Mouse (Mus musculus) forebrain, embryonic 15.5 days (tissue): ENCODE measurements at regions not wholly inside any gene's neighbourhood (a gene's known extent, or its start where the extent isn't known, plus 50 kb on each side); places are given as distances from the start of the nearest gene placed in this dataset.

Source experiments
- ATAC-seq: fragments of 200-750 bp; cut with Nextera tagmentation; replicated peaks from 2 replicates; pipeline ENCODE4 v1.8.0; 2017; ENCODE audit warnings: mild to moderate bottlenecking, moderate TSS enrichment, moderate library complexity
- H3K27ac ChIP-seq: fragments of 300-500 bp; sonication (generic); replicated peaks from 2 replicates; pipeline ENCODE4 v1.5.1; 2015; ENCODE audit warnings: mild to moderate bottlenecking, inconsistent platforms
- H3K27me3 ChIP-seq: fragments of 300-500 bp; sonication (generic); 2 replicates; pipeline ENCODE4 v1.6.1; 2015; ENCODE audit warnings: inconsistent platforms
- H3K36me3 ChIP-seq: fragments of 300-500 bp; sonication (generic); 2 replicates; pipeline ENCODE4 v1.6.1; 2015; ENCODE audit warnings: mild to moderate bottlenecking, inconsistent platforms
- H3K4me1 ChIP-seq: fragments of 300-500 bp; sonication (generic); 2 replicates; pipeline ENCODE4 v1.6.1; 2015; ENCODE audit warnings: inconsistent platforms
- H3K4me2 ChIP-seq: fragments of 300-500 bp; sonication (generic); replicated peaks from 2 replicates; pipeline ENCODE4 v1.6.1; 2015; ENCODE audit warnings: mild to moderate bottlenecking, inconsistent platforms
- H3K4me3 ChIP-seq: fragments of 300-500 bp; sonication (generic); 2 replicates; pipeline ENCODE4 v1.5.1; 2015; ENCODE audit warnings: mild to moderate bottlenecking, inconsistent platforms
- H3K9ac ChIP-seq: fragments of 300-500 bp; sonication (generic); replicated peaks from 2 replicates; pipeline ENCODE4 v1.6.1; 2015; ENCODE audit warnings: mild to moderate bottlenecking, inconsistent platforms
- H3K9me3 ChIP-seq: fragments of 300-500 bp; sonication (generic); 2 replicates; pipeline ENCODE4 v1.6.1; 2016; ENCODE audit warnings: inconsistent platforms
- WGBS: fragments of 180-500 bp; shearing (Covaris S2); methylation state at CpG from one replicate; pipeline ENCODE4 v1.1.7; 2015; ENCODE audit warnings: mixed read lengths; 5-methylcytosine and 5-hydroxymethylcytosine counted together

- Histone ChIP-seq H3K4me3 (no peak overlapping the region), H3K27me3 (no peaks in the 10 kb centered on the region), H3K4me1 (peaks cover 33% of the 10 kb centered on the region), H3K9me3 (no peaks in the 10 kb centered on the region), H3K4me2 (no peak overlapping the region), H3K9ac (no peak overlapping the region; the same call in 1 of the 2 replicates), H3K27ac (peak overlapping the region; percentile 2), H3K36me3 (no peaks in the 10 kb centered on the region)
- ATAC-seq, result 0 out of 2 replicates have a peak, but pooled peaks have one; percentile 33
- WGBS, result 10% methylated on average over 9 of the region's 9 CpGs
These were observed 648.2 kb upstream of the 3110018I06Rik start for GRCm38 (mm10) chr12:106840150-106840651.

GRCm38 (mm10) chr12:106841996-106842395 is 646.4 kb upstream of the 3110018I06Rik start:
- H3K4me1 ChIP-seq, result peaks cover 33% of the 10 kb centered on the region
- H3K9ac ChIP-seq, result no peak overlapping the region
- peak overlapping the region; percentile 75 for H3K27ac ChIP-seq
- H3K9me3 ChIP-seq, result no peaks in the 10 kb centered on the region
- peak; percentile 51 for ATAC-seq
- no peak overlapping the region for H3K4me3 ChIP-seq
- H3K27me3 ChIP-seq, result no peaks in the 10 kb centered on the region
- no peaks in the 10 kb centered on the region for H3K36me3 ChIP-seq
- WGBS, result 41% methylated on average over 8 of the region's 8 CpGs
- no peak overlapping the region for H3K4me2 ChIP-seq

- Histone ChIP-seq H3K27me3 (no peaks in the 10 kb centered on the region), H3K27ac (peak overlapping the region; percentile 75), H3K9ac (no peak overlapping the region), H3K4me3 (no peak overlapping the region), H3K36me3 (no peaks in the 10 kb centered on the region), H3K4me2 (no peak overlapping the region), H3K4me1 (peaks cover 33% of the 10 kb centered on the region), H3K9me3 (no peaks in the 10 kb centered on the region)
- 40% methylated on average over 8 of the region's 8 CpGs for WGBS
- ATAC-seq, result peak; percentile 42; the same call in 1 of the 2 replicates
These were observed 646.0 kb upstream of the 3110018I06Rik start for GRCm38 (mm10) chr12:106842396-106842795.

GRCm38 (mm10) chr12:106851666-106852065 is 636.8 kb upstream of the 3110018I06Rik start:
- WGBS, result 82% methylated on average over 4 of the region's 4 CpGs
- no peaks in the 10 kb centered on the region for H3K36me3 ChIP-seq
- no peak for ATAC-seq
- peaks cover 5% of the 10 kb centered on the region for H3K4me1 ChIP-seq
- H3K27me3 ChIP-seq, result no peaks in the 10 kb centered on the region
- no peak overlapping the region for H3K4me2 ChIP-seq
- H3K9me3 ChIP-seq, result no peaks in the 10 kb centered on the region
- no peak overlapping the region for H3K4me3 ChIP-seq
- no peak overlapping the region for H3K9ac ChIP-seq
- no peak overlapping the region for H3K27ac ChIP-seq

GRCm38 (mm10) chr12:106852736-106853135 is 635.7 kb upstream of the 3110018I06Rik start:
- 55% methylated on average over 8 of the region's 8 CpGs for WGBS
- H3K4me3 ChIP-seq, result no peak overlapping the region
- no peak for ATAC-seq
- H3K4me1 ChIP-seq, result peaks cover 5% of the 10 kb centered on the region
- no peak overlapping the region for H3K9ac ChIP-seq
- H3K36me3 ChIP-seq, result no peaks in the 10 kb centered on the region
- no peak overlapping the region for H3K27ac ChIP-seq
- no peaks in the 10 kb centered on the region for H3K27me3 ChIP-seq
- H3K9me3 ChIP-seq, result no peaks in the 10 kb centered on the region
- no peak overlapping the region for H3K4me2 ChIP-seq

GRCm38 (mm10) chr12:106853711-106854240 is 634.7 kb upstream of the 3110018I06Rik start:
- no peaks in the 10 kb centered on the region for H3K9me3 ChIP-seq
- no peak overlapping the region for H3K9ac ChIP-seq
- H3K27me3 ChIP-seq, result no peaks in the 10 kb centered on the region
- 58% methylated on average over 11 of the region's 11 CpGs for WGBS
- peaks cover 5% of the 10 kb centered on the region for H3K4me1 ChIP-seq
- H3K4me3 ChIP-seq, result no peak overlapping the region
- no peaks in the 10 kb centered on the region for H3K36me3 ChIP-seq
- no peak overlapping the region for H3K27ac ChIP-seq
- no peak overlapping the region for H3K4me2 ChIP-seq
- no peak for ATAC-seq

GRCm38 (mm10) chr12:106855520-106855919 is 632.9 kb upstream of the 3110018I06Rik start:
- no peak for ATAC-seq
- H3K36me3 ChIP-seq, result no peaks in the 10 kb centered on the region
- no peak overlapping the region for H3K9ac ChIP-seq
- H3K4me3 ChIP-seq, result no peak overlapping the region
- no peak overlapping the region for H3K4me2 ChIP-seq
- H3K27ac ChIP-seq, result no peak overlapping the region
- peaks cover 5% of the 10 kb centered on the region for H3K4me1 ChIP-seq
- 57% methylated on average over 2 of the region's 2 CpGs for WGBS
- H3K9me3 ChIP-seq, result no peaks in the 10 kb centered on the region
- no peaks in the 10 kb centered on the region for H3K27me3 ChIP-seq

GRCm38 (mm10) chr12:106861638-106862037 is 626.8 kb upstream of the 3110018I06Rik start:
- H3K27me3 ChIP-seq, result no peaks in the 10 kb centered on the region
- 84% methylated on average over 5 of the region's 5 CpGs for WGBS
- no peak overlapping the region for H3K4me2 ChIP-seq
- no peak overlapping the region for H3K9ac ChIP-seq
- no peak for ATAC-seq
- H3K27ac ChIP-seq, result no peak overlapping the region
- H3K4me1 ChIP-seq, result no peaks in the 10 kb centered on the region
- no peaks in the 10 kb centered on the region for H3K36me3 ChIP-seq
- no peaks in the 10 kb centered on the region for H3K9me3 ChIP-seq
- H3K4me3 ChIP-seq, result no peak overlapping the region

GRCm38 (mm10) chr12:106864076-106864475 is 624.4 kb upstream of the 3110018I06Rik start:
- 93% methylated on average over 8 of the region's 8 CpGs for WGBS
- no peak for ATAC-seq
- H3K36me3 ChIP-seq, result no peaks in the 10 kb centered on the region
- no peak overlapping the region for H3K27ac ChIP-seq
- no peaks in the 10 kb centered on the region for H3K4me1 ChIP-seq
- H3K9ac ChIP-seq, result no peak overlapping the region
- no peak overlapping the region for H3K4me3 ChIP-seq
- no peaks in the 10 kb centered on the region for H3K9me3 ChIP-seq
- no peaks in the 10 kb centered on the region for H3K27me3 ChIP-seq
- no peak overlapping the region for H3K4me2 ChIP-seq

- H3K9ac ChIP-seq, result no peak overlapping the region
- no peak overlapping the region for H3K4me3 ChIP-seq
- ATAC-seq, result no peak
- no peaks in the 10 kb centered on the region for H3K36me3 ChIP-seq
- 83% methylated on average over 6 of the region's 6 CpGs for WGBS
- H3K27me3 ChIP-seq, result no peaks in the 10 kb centered on the region
- no peak overlapping the region for H3K4me2 ChIP-seq
- no peak overlapping the region for H3K27ac ChIP-seq
- H3K9me3 ChIP-seq, result no peaks in the 10 kb centered on the region
- no peaks in the 10 kb centered on the region for H3K4me1 ChIP-seq
These were observed 620.4 kb upstream of the 3110018I06Rik start for GRCm38 (mm10) chr12:106868036-106868435.

- H3K4me3 ChIP-seq, result no peak overlapping the region
- H3K4me2 ChIP-seq, result no peak overlapping the region
- 69% methylated on average over 11 of the region's 11 CpGs for WGBS
- no peaks in the 10 kb centered on the region for H3K4me1 ChIP-seq
- H3K27ac ChIP-seq, result no peak overlapping the region
- no peak for ATAC-seq
- H3K27me3 ChIP-seq, result no peaks in the 10 kb centered on the region
- H3K36me3 ChIP-seq, result no peaks in the 10 kb centered on the region
- H3K9ac ChIP-seq, result no peak overlapping the region
- no peaks in the 10 kb centered on the region for H3K9me3 ChIP-seq
These were observed 617.0 kb upstream of the 3110018I06Rik start for GRCm38 (mm10) chr12:106871481-106871880.

- Histone ChIP-seq H3K27me3 (no peaks in the 10 kb centered on the region), H3K9me3 (no peaks in the 10 kb centered on the region), H3K4me3 (no peak overlapping the region), H3K27ac (no peak overlapping the region), H3K4me2 (no peak overlapping the region), H3K9ac (no peak overlapping the region), H3K36me3 (no peaks in the 10 kb centered on the region), H3K4me1 (no peaks in the 10 kb centered on the region)
- WGBS, result 90% methylated on average over 11 of the region's 11 CpGs
- no peak for ATAC-seq
These were observed 615.3 kb upstream of the 3110018I06Rik start for GRCm38 (mm10) chr12:106872966-106873730.
